Mouse (Mus musculus) heart, embryonic 10.5 days (tissue): Measurements from ENCODE around the gene Ncoa1. TPM values are rescaled to one million over a fixed set of nuclear protein-coding genes. Genes with fewer than 3 reads are reported as not detected.

Experiments
- DNase-seq: peaks from one replicate; pipeline ENCODE4 v3.0.0-alpha.2; 2017; ENCODE audit warnings: low spot score
- H3K27ac ChIP-seq: fragments of 300-500 bp; sonication (generic); 2 replicates; pipeline ENCODE4 v1.5.1; 2016; ENCODE audit warnings: mild to moderate bottlenecking
- H3K27me3 ChIP-seq: fragments of 300-500 bp; sonication (generic); 2 replicates; pipeline ENCODE4 v1.6.1; 2016; ENCODE audit warnings: mild to moderate bottlenecking; ENCODE audit not compliant: poor library complexity, insufficient read depth, severe bottlenecking
- H3K36me3 ChIP-seq: fragments of 300-500 bp; sonication (generic); 2 replicates; pipeline ENCODE4 v1.6.1; 2016; ENCODE audit warnings: mild to moderate bottlenecking, moderate library complexity
- H3K4me1 ChIP-seq: fragments of 300-500 bp; sonication (generic); 2 replicates; pipeline ENCODE4 v1.6.1; 2016; ENCODE audit warnings: mild to moderate bottlenecking
- H3K4me3 ChIP-seq: fragments of 300-500 bp; sonication (generic); 2 replicates; pipeline ENCODE4 v1.5.1; 2016; ENCODE audit warnings: mild to moderate bottlenecking, moderate library complexity
- H3K9me3 ChIP-seq: fragments of 300-500 bp; sonication (generic); 2 replicates; pipeline ENCODE4 v1.6.1; 2016; ENCODE audit warnings: mild to moderate bottlenecking, moderate library complexity
- WGBS: fragments of 180-500 bp; shearing (Covaris S2); methylation state at CpG from one replicate; pipeline ENCODE4 v1.1.7; 2016; 5-methylcytosine and 5-hydroxymethylcytosine counted together
- polyA plus RNA-seq: library from polyadenylated mRNA; unstranded; fragments of >200 nt; fragmentation: Nextera tagmentation; extraction: Ambion mirVana; gene quantifications from 2 replicates; pipeline ENCODE4 v1.2.1, GENCODE M21; 2016

Gene Ncoa1
- polyA plus RNA-seq, 1 experiment from 2014 or later: 4.1 TPM

- no peak for DNase-seq
- Histone ChIP-seq H3K27me3 (no peaks in the 10 kb centered on the region), H3K4me3 (no peak overlapping the region), H3K9me3 (no peaks in the 10 kb centered on the region), H3K4me1 (no peaks in the 10 kb centered on the region), H3K36me3 (peaks cover 4% of the 10 kb centered on the region; the same call in 1 of the 2 replicates), H3K27ac (no peak overlapping the region)
Observed at GRCm38 (mm10) chr12:4313824-4314223, 163.2 kb downstream of the Ncoa1 start.

GRCm38 (mm10) chr12:4306712-4307313 is 170.2 kb downstream of the Ncoa1 start:
- peaks cover 6% of the 10 kb centered on the region for H3K4me1 ChIP-seq
- no peaks in the 10 kb centered on the region for H3K9me3 ChIP-seq
- H3K27me3 ChIP-seq: no peaks in the 10 kb centered on the region
- 63% methylated on average over 1 of the region's 1 CpGs for WGBS
- no peak overlapping the region for H3K4me3 ChIP-seq
- H3K36me3 ChIP-seq: no peaks in the 10 kb centered on the region
- H3K27ac ChIP-seq: no peak overlapping the region
- no peak for DNase-seq

GRCm38 (mm10) chr12:4299300-4299699 is 177.7 kb downstream of the Ncoa1 start:
- H3K36me3 ChIP-seq: peaks cover 11% of the 10 kb centered on the region; the same call in 1 of the 2 replicates
- H3K27ac ChIP-seq: no peak overlapping the region
- H3K9me3 ChIP-seq: no peaks in the 10 kb centered on the region
- DNase-seq: no peak
- no peak overlapping the region for H3K4me3 ChIP-seq
- 81% methylated on average over 3 of the region's 3 CpGs for WGBS
- H3K4me1 ChIP-seq: no peaks in the 10 kb centered on the region
- no peaks in the 10 kb centered on the region for H3K27me3 ChIP-seq

- Histone ChIP-seq H3K4me1 (no peaks in the 10 kb centered on the region), H3K4me3 (no peak overlapping the region), H3K27me3 (no peaks in the 10 kb centered on the region), H3K27ac (no peak overlapping the region), H3K9me3 (no peaks in the 10 kb centered on the region), H3K36me3 (peaks cover 11% of the 10 kb centered on the region; the same call in 1 of the 2 replicates)
- WGBS: 62% methylated on average over 4 of the region's 4 CpGs
- DNase-seq: no peak
Observed at GRCm38 (mm10) chr12:4298626-4299025, 178.4 kb downstream of the Ncoa1 start.

- H3K27me3 ChIP-seq: no peaks in the 10 kb centered on the region
- peaks cover 11% of the 10 kb centered on the region; the same call in 1 of the 2 replicates for H3K36me3 ChIP-seq
- DNase-seq: no peak
- H3K27ac ChIP-seq: no peak overlapping the region
- H3K4me1 ChIP-seq: no peaks in the 10 kb centered on the region
- no peak overlapping the region for H3K4me3 ChIP-seq
- H3K9me3 ChIP-seq: no peaks in the 10 kb centered on the region
- 79% methylated on average over 4 of the region's 4 CpGs for WGBS
Observed at GRCm38 (mm10) chr12:4295881-4296280, 181.1 kb downstream of the Ncoa1 start.

- Histone ChIP-seq H3K27ac (no peak overlapping the region), H3K4me1 (no peaks in the 10 kb centered on the region), H3K27me3 (no peaks in the 10 kb centered on the region), H3K36me3 (peaks cover 11% of the 10 kb centered on the region; the same call in 1 of the 2 replicates), H3K9me3 (no peaks in the 10 kb centered on the region), H3K4me3 (no peak overlapping the region)
- no peak for DNase-seq
- 83% methylated on average over 8 of the region's 8 CpGs for WGBS
Observed at GRCm38 (mm10) chr12:4295281-4295680, 181.7 kb downstream of the Ncoa1 start.

GRCm38 (mm10) chr12:4293813-4294212 is 183.2 kb downstream of the Ncoa1 start:
- H3K9me3 ChIP-seq: no peaks in the 10 kb centered on the region
- H3K4me3 ChIP-seq: no peak overlapping the region
- H3K27ac ChIP-seq: no peak overlapping the region
- no peak for DNase-seq
- no peaks in the 10 kb centered on the region for H3K4me1 ChIP-seq
- peaks cover 11% of the 10 kb centered on the region; the same call in 1 of the 2 replicates for H3K36me3 ChIP-seq
- H3K27me3 ChIP-seq: no peaks in the 10 kb centered on the region
- whole genome bisulfite sequencing: 89% methylated on average over 6 of the region's 6 CpGs

GRCm38 (mm10) chr12:4285186-4285585 is 191.8 kb downstream of the Ncoa1 start:
- WGBS: 31% methylated on average over 3 of the region's 3 CpGs
- no peak overlapping the region for H3K4me3 ChIP-seq
- H3K27me3 ChIP-seq: no peaks in the 10 kb centered on the region
- H3K27ac ChIP-seq: no peak overlapping the region
- no peak for DNase-seq
- 0 out of 2 replicates have a peak, but pooled peaks cover 3% of the 10 kb centered on the region for H3K4me1 ChIP-seq
- no peaks in the 10 kb centered on the region for H3K9me3 ChIP-seq
- no peaks in the 10 kb centered on the region for H3K36me3 ChIP-seq

- Histone ChIP-seq H3K4me3 (no peak overlapping the region), H3K36me3 (peaks cover 3% of the 10 kb centered on the region), H3K27ac (no peak overlapping the region), H3K27me3 (no peaks in the 10 kb centered on the region), H3K9me3 (no peaks in the 10 kb centered on the region), H3K4me1 (no peaks in the 10 kb centered on the region)
- no peak for DNase-seq
- WGBS: 77% methylated on average over 3 of the region's 3 CpGs
Observed at GRCm38 (mm10) chr12:4279878-4280277, 197.1 kb downstream of the Ncoa1 start.

- Histone ChIP-seq H3K27ac (no peak overlapping the region), H3K4me3 (no peak overlapping the region), H3K36me3 (peaks cover 9% of the 10 kb centered on the region), H3K9me3 (no peaks in the 10 kb centered on the region), H3K4me1 (no peaks in the 10 kb centered on the region), H3K27me3 (no peaks in the 10 kb centered on the region)
- WGBS: 86% methylated on average over 3 of the region's 3 CpGs
- DNase-seq: no peak
Observed at GRCm38 (mm10) chr12:4278978-4279755, 197.8 kb downstream of the Ncoa1 start.

GRCm38 (mm10) chr12:4271078-4271477 is 205.9 kb downstream of the Ncoa1 start:
- Histone ChIP-seq H3K4me1 (no peaks in the 10 kb centered on the region), H3K27me3 (no peaks in the 10 kb centered on the region), H3K9me3 (peaks cover 3% of the 10 kb centered on the region; the same call in 1 of the 2 replicates), H3K36me3 (peaks cover 28% of the 10 kb centered on the region), H3K4me3 (no peak overlapping the region), H3K27ac (no peak overlapping the region)
- DNase-seq: no peak
- WGBS: 96% methylated on average over 6 of the region's 6 CpGs

- Histone ChIP-seq H3K4me1 (no peaks in the 10 kb centered on the region), H3K9me3 (peaks cover 3% of the 10 kb centered on the region; the same call in 1 of the 2 replicates), H3K36me3 (peaks cover 23% of the 10 kb centered on the region), H3K27ac (no peak overlapping the region), H3K27me3 (no peaks in the 10 kb centered on the region), H3K4me3 (no peak overlapping the region)
- no peak for DNase-seq
- WGBS: 92% methylated on average over 4 of the region's 4 CpGs
Observed at GRCm38 (mm10) chr12:4267765-4268164, 209.2 kb downstream of the Ncoa1 start.
